Mouse (Mus musculus) kidney, embryonic 16.5 days (tissue): Measurements from ENCODE around the gene Gm49486. TPM values are rescaled to one million over a fixed set of nuclear protein-coding genes. Genes with fewer than 3 reads are reported as not detected.

Source experiments
- ATAC-seq: fragments of 200-750 bp; cut with Nextera tagmentation; 2 replicates; pipeline ENCODE4 v1.8.0; 2017; ENCODE audit warnings: moderate TSS enrichment; ENCODE audit not compliant: low FRiP score, low TSS enrichment
- H3K27ac ChIP-seq: fragments of 300-500 bp; sonication (generic); 2 replicates; pipeline ENCODE4 v1.5.1; 2014; ENCODE audit warnings: low read length
- H3K27me3 ChIP-seq: fragments of 300-500 bp; sonication (generic); 2 replicates; pipeline ENCODE4 v1.6.1; 2014; ENCODE audit warnings: low read length, control low read depth, mixed read lengths; ENCODE audit not compliant: insufficient read depth
- H3K36me3 ChIP-seq: fragments of 300-500 bp; sonication (generic); 2 replicates; pipeline ENCODE4 v1.6.1; 2014; ENCODE audit warnings: low read length, control low read depth, mixed read lengths; ENCODE audit not compliant: insufficient read depth
- H3K4me1 ChIP-seq: fragments of 300-500 bp; sonication (generic); 2 replicates; pipeline ENCODE4 v1.6.1; 2014; ENCODE audit warnings: low read length, control low read depth, mixed read lengths; ENCODE audit not compliant: insufficient read depth
- H3K4me2 ChIP-seq: fragments of 300-500 bp; sonication (generic); replicated peaks from 2 replicates; pipeline ENCODE4 v1.6.1; 2014; ENCODE audit warnings: low read depth, low read length
- H3K4me3 ChIP-seq: fragments of 300-500 bp; sonication (generic); 2 replicates; pipeline ENCODE4 v1.5.1; 2014; ENCODE audit warnings: mild to moderate bottlenecking, low read length
- H3K9ac ChIP-seq: fragments of 300-500 bp; sonication (generic); replicated peaks from 2 replicates; pipeline ENCODE4 v1.6.1; 2014; ENCODE audit warnings: low read length
- H3K9me3 ChIP-seq: fragments of 300-500 bp; sonication (generic); 2 replicates; pipeline ENCODE4 v1.6.1; 2016; ENCODE audit warnings: low read length, control low read depth
- WGBS: fragments of 180-500 bp; shearing (Covaris S2); extraction: QIAGEN DNeasy Blood & Tissue Kit; methylation state at CpG from one replicate; pipeline ENCODE4 v1.1.7; 2014; 5-methylcytosine and 5-hydroxymethylcytosine counted together
- polyA plus RNA-seq: library from polyadenylated mRNA; unstranded; fragments of >200 nt; fragmentation: Nextera tagmentation; extraction: Ambion mirVana; gene quantifications from 2 replicates; pipeline ENCODE4 v1.2.1, GENCODE M21; 2015

The Gm49486 gene
- polyA plus RNA-seq, 1 experiment from 2014 or later = 0.55 TPM

DNA sequence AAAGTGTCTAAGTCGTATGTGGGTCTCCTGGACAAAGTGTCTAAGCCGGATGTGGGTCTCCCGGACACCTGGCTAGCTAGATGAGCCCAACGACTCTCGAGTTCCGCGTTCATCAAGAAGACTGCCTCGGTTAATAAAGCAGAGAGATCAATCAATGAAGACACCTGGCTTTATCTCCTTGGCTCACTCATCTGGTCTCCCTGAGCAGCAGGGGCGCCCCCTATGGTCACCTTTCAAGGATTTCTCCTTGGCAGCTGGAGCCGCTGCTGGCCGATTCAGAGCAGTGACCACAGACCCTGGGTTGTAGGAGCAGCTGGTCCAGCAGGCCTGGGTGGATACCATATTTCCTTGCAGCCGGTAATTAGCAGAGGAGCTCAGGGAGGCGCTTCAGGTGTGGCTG, 33.2 kb downstream of the Gm49486 start:
- no peak for ATAC-seq
- Histone ChIP-seq H3K4me3 (peak overlapping the region; percentile 66; the same call in 1 of the 2 replicates), H3K27me3 (peaks cover 31% of the 10 kb centered on the region; the same call in 1 of the 2 replicates), H3K4me2 (peak overlapping the region; percentile 100), H3K27ac (no peak overlapping the region), H3K9me3 (no peaks in the 10 kb centered on the region; the same call in 1 of the 2 replicates), H3K36me3 (no peaks in the 10 kb centered on the region), H3K9ac (no peak overlapping the region), H3K4me1 (peaks cover 29% of the 10 kb centered on the region)
- 18% methylated on average over 13 of the region's 13 CpGs for WGBS

DNA sequence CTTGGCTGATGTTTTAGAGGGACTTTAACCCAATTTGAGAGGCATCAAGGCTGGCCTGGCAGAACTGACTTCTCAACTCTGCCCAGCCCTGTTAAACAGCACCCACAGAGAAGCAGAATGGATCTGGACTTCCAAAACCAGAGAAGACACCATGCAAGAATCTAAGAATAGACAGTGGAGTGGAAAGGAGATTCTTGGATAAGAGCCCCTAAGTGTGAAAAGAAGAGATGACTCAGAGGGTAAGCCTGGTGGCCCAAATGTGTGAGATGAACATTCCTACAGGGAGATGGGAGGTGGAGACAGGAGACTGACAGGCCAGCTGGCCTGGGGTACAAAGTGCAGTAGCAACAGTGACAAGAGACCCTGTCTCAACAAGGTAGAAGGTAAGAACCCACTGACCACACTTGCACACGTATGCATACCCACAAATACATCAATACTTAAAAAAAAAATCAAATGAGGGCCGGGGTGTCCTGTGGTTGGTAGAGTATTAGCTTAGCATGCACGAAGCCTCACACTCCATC, 33.7 kb downstream of the Gm49486 start:
- ATAC-seq = no peak
- 94% methylated on average over 3 of the region's 3 CpGs for WGBS

DNA sequence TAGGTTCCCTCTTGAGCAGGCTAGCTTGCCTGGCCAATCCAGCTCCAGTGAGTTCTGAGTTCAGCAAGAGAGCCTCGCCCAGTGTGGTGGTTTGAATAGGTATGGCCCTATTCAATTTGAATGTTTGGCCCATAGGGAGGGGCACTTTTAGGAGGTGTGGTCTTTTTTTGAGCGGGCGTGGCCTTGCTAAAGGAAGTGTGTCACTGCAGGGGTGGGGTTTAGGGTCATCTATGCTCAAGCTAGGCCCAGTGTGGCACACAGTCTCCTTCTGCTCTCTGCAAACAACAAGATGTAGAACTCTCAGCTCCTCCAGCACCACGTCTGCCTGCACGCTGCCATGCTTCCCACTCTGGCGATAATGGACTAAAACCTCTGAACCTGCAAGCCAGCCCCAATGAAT, 34.5 kb downstream of the Gm49486 start:
- no peak overlapping the region for H3K9ac ChIP-seq
- 95% methylated on average over 6 of the region's 6 CpGs for WGBS

More for the DNA sequence above, 33.7 kb downstream of the Gm49486 start:
- Histone ChIP-seq H3K27me3 (peaks cover 31% of the 10 kb centered on the region; the same call in 1 of the 2 replicates), H3K27ac (no peak overlapping the region), H3K9ac (no peak overlapping the region), H3K9me3 (no peaks in the 10 kb centered on the region; the same call in 1 of the 2 replicates), H3K4me1 (peaks cover 29% of the 10 kb centered on the region), H3K4me3 (no peak overlapping the region), H3K4me2 (no peak overlapping the region), H3K36me3 (no peaks in the 10 kb centered on the region)

DNA sequence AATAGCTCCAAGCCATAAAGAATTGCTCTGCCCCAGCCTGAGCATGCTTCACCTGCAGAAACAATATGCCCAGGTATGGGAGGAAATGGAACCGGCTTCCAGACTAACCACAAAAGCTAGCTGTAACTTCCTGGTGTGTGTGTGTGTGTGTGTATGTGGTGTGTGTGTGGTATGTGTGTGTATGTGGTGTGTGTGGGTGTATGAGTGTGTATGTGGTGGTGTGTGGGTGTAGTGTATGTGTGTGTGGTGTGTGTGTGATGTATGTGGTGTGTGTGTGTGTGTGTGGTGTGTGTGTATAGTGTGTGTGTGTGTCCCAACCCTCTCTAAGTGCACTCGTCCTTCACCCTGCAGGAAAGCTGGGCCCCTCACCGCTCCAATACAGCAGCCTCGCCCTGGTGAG, 36.2 kb downstream of the Gm49486 start:
- Histone ChIP-seq H3K4me1 (peaks cover 23% of the 10 kb centered on the region), H3K9me3 (no peaks in the 10 kb centered on the region; the same call in 1 of the 2 replicates), H3K27ac (no peak overlapping the region), H3K36me3 (no peaks in the 10 kb centered on the region), H3K9ac (no peak overlapping the region), H3K27me3 (peaks cover 27% of the 10 kb centered on the region; the same call in 1 of the 2 replicates), H3K4me2 (no peak overlapping the region), H3K4me3 (no peak overlapping the region)
- no peak for ATAC-seq
- 63% methylated on average over 4 of the region's 4 CpGs for WGBS

More for the DNA sequence above, 34.5 kb downstream of the Gm49486 start:
- no peaks in the 10 kb centered on the region; the same call in 1 of the 2 replicates for H3K9me3 ChIP-seq
- no peak for ATAC-seq
- no peak overlapping the region for H3K27ac ChIP-seq
- peaks cover 31% of the 10 kb centered on the region; the same call in 1 of the 2 replicates for H3K27me3 ChIP-seq
- H3K4me1 ChIP-seq = peaks cover 27% of the 10 kb centered on the region
- H3K4me2 ChIP-seq = no peak overlapping the region
- H3K36me3 ChIP-seq = no peaks in the 10 kb centered on the region
- no peak overlapping the region for H3K4me3 ChIP-seq

DNA sequence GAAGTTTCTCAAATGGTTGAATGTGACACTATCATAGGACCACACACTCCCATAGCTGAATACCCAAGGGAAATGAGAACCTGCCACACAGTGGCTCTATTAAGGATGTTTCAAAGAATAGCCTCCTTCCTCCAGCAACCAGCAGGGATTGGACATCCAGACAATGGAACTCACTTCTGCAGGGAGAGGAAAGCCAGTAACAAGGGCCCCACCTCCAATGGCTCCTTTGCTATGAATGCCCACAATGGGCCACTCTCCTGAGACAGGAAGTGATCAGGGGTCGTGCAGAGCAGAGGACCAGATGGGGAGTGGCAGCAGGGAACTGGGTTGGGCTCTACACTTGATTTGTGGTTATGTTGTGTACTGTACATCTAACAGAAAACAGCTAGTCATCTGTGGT, 39.3 kb downstream of the Gm49486 start:
- ATAC-seq = no peak
- Histone ChIP-seq H3K4me2 (no peak overlapping the region), H3K27me3 (0 out of 2 replicates have a peak, but pooled peaks cover 2% of the 10 kb centered on the region), H3K4me3 (no peak overlapping the region), H3K9me3 (no peaks in the 10 kb centered on the region; the same call in 1 of the 2 replicates), H3K27ac (no peak overlapping the region), H3K9ac (no peak overlapping the region), H3K4me1 (peaks cover 12% of the 10 kb centered on the region), H3K36me3 (no peaks in the 10 kb centered on the region)
- 38% methylated on average over 1 of the region's 1 CpGs for WGBS

DNA sequence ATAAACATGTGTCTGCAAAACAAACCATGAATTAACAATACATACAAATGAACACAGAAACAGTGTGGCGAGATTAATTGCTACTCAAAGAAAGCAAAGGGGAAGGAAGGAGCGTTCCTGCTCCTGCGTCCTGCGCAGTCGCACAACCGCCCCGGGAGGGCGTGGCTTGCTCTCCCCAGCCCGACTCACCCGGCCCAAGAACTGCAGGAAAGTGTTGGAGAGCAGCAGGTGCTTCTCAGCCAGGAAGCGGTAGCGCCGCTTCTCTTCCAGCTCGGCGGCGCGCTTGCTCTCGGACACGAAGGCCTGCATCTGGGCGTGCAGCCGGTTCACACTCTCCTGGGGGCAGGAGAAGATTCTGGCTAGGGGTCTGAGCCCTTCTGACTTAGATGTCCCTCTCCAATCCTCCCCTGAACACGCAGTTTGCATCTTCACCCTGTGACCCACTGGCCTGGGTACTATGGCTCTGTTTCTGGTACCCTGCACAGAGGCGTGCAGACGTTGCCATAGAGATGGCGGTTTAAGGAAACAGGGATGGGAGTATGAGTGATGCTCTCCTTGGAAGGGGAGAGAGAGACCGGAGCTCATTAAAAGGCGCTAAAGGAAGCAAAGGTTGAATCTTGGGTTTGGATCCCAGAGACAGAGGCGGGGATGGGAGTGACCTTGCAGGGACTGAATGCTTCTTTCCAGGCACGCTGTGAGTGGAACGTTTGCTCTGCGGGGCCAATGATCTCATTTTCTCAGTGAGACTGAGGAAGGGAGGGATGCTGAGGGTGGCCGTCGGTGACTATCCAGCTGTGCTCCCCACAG, 41.3 kb downstream of the Gm49486 start:
- peak overlapping the region; percentile 58 for H3K9ac ChIP-seq
- peak overlapping the region; percentile 40 for H3K4me3 ChIP-seq
- peak overlapping the region; percentile 55 for H3K4me2 ChIP-seq
- H3K9me3 ChIP-seq = no peaks in the 10 kb centered on the region
- no peak overlapping the region for H3K27ac ChIP-seq
- ATAC-seq = peak; percentile 75
- no peaks in the 10 kb centered on the region for H3K36me3 ChIP-seq
- H3K4me1 ChIP-seq = peaks cover 12% of the 10 kb centered on the region
- 2% methylated on average over 33 of the region's 33 CpGs for WGBS
- H3K27me3 ChIP-seq = no peaks in the 10 kb centered on the region

DNA sequence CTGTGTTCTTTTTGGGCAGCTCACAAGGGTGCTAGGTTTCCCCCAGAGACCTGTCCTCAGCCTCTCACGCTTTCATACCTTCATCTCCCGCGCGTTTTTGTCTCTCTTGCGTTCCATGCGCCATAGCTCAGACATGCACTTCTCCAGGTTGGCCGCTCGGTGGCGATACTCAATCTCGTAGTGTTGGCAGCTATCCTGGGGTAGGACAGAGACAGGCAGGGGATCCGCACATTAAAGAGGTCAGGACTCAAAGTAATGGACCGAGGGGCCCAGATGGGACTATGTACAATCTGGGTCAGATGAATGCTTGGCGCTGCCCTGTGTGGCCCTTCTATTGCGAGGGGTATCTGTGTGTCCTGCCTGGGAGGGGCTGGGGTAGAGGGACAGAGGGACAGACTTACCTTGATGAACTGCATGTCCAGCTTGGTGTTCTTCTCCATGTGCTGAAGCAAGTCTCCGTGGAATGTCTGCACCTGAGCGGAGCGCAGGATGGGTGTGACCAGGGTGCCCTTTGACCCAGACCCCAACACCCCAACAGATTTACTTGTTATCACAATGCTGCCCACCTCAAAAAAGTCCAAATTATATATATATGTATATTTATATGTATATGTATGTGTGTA, 42.0 kb downstream of the Gm49486 start:
- whole genome bisulfite sequencing = 17% methylated on average over 17 of the region's 17 CpGs
- peak; percentile 55; the same call in 1 of the 2 replicates for ATAC-seq
- H3K4me2 ChIP-seq = peak overlapping the region; percentile 55

DNA sequence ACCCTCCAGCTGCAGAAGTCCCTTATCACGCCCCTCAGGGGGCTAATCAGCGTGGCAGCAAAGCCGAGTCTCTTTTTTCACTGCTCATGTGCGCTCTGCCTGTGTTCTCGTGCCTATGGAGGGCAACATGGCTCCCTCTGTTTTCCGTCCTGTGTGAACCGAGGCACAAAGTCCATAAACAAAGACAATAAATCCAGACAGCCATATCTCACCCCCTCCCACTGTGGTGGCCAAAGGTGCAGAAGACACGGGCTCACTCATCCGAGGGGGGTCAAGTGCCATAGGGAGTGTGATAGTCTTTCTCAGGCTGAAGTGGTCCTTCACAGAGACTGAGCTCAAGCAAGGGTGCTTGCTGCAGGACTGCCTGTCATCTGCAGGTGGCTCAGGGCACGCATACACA, 43.8 kb downstream of the Gm49486 start:
- 40% methylated on average over 10 of the region's 10 CpGs for WGBS

More for the DNA sequence above, 42.0 kb downstream of the Gm49486 start:
- Histone ChIP-seq H3K36me3 (no peaks in the 10 kb centered on the region), H3K27ac (no peak overlapping the region), H3K9ac (peak overlapping the region; percentile 58; the same call in 1 of the 2 replicates), H3K9me3 (no peaks in the 10 kb centered on the region), H3K4me3 (peak overlapping the region; percentile 40), H3K27me3 (no peaks in the 10 kb centered on the region), H3K4me1 (peaks cover 12% of the 10 kb centered on the region)

DNA sequence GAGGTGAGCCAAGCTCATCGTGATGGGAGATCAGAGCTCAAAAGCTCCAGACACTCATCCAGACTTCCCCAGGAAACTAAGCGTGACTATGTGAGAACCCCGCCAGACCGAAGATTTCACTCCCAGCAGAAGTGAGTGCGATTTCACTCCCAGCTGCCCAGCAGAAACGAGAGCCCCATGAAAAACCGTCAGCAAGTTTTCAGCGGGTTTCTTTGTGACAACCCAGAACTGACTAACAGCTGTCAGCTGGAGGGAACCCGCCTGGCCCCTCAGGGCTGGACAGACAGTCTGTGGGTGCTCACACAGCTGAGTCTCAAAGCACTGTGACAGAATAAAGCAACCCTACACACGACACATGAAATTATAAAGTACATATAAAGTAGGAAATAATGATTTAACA, 48.5 kb downstream of the Gm49486 start:
- H3K4me1 ChIP-seq = no peaks in the 10 kb centered on the region
- no peak for ATAC-seq
- 58% methylated on average over 10 of the region's 10 CpGs for WGBS
- H3K27ac ChIP-seq = no peak overlapping the region
- no peak overlapping the region for H3K9ac ChIP-seq
- H3K36me3 ChIP-seq = no peaks in the 10 kb centered on the region
- no peak overlapping the region for H3K4me3 ChIP-seq
- H3K9me3 ChIP-seq = peaks cover 4% of the 10 kb centered on the region; the same call in 1 of the 2 replicates
- no peak overlapping the region for H3K4me2 ChIP-seq
- no peaks in the 10 kb centered on the region for H3K27me3 ChIP-seq

More for the DNA sequence above, 43.8 kb downstream of the Gm49486 start:
- Histone ChIP-seq H3K36me3 (no peaks in the 10 kb centered on the region), H3K9ac (no peak overlapping the region), H3K4me3 (no peak overlapping the region), H3K4me1 (peaks cover 12% of the 10 kb centered on the region), H3K27ac (no peak overlapping the region), H3K27me3 (no peaks in the 10 kb centered on the region), H3K9me3 (peaks cover 4% of the 10 kb centered on the region; the same call in 1 of the 2 replicates), H3K4me2 (no peak overlapping the region)
- no peak for ATAC-seq
